Mouse (Mus musculus) inflammation-experienced regulatory T-cells, adult 16 weeks (primary cell): Measurements from ENCODE around the gene Srek1ip1. TPM values are rescaled to one million over a fixed set of nuclear protein-coding genes. Genes with fewer than 3 reads are reported as not detected.

ENCODE experiments used
- polyA plus RNA-seq: library from polyadenylated mRNA; unstranded; fragments of 100-300 nt; shearing (Covaris generic); gene quantifications from one replicate; pipeline ENCODE4 v1.2.1, GENCODE M21; 2017

The Srek1ip1 gene
- 13.4 TPM for polyA plus RNA-seq

GRCm38 (mm10) chr13:104792184-104792583 lies at the start of gene Srek1ip1:
Gene Srek1ip1, plus strand, starts transcription at chr13:104792484.

GRCm38 (mm10) chr13:104816635-104817571 lies 24.6 kb downstream of the Srek1ip1 start, which contains the start of gene Cwc27:
Gene Cwc27, minus strand, starts transcription at chr13:104817142.

GRCm38 (mm10) chr13:104863127-104863979 lies 71.1 kb downstream of the Srek1ip1 start, which contains the start of gene Shisal2b:
Gene Shisal2b, minus strand, starts transcription at chr13:104863893.

Other genes starting within 250 kb of the Srek1ip1 start
- 27.7 TPM for gene Cwc27, start 24.7 kb downstream of the Srek1ip1 start, polyA plus RNA-seq
- gene Shisal2b, start 71.4 kb downstream of the Srek1ip1 start, polyA plus RNA-seq = not detected